Mouse (Mus musculus): ENCODE measurements around the gene Rfx8. TPM values are rescaled to one million over a fixed set of nuclear protein-coding genes. Genes with fewer than 3 reads are reported as not detected.

The Rfx8 gene
- polyA plus RNA-seq, 1 experiment from 2014 or later = 0.15 TPM

- ATAC-seq (ENCODE audit: low FRiP score) (no peak), DNase-seq (ENCODE audit: low spot score, missing footprints) (no peak)
- Histone ChIP-seq H3K4me3 (ENCODE audit: low read depth, low read length) (no peak overlapping the region), H3K9ac (ENCODE audit: low read length) (no peak overlapping the region), H3K9me3 (ENCODE audit: control insufficient read depth, low read length) (no peaks in the 10 kb centered on the region), H3K4me1 (ENCODE audit: control insufficient read depth, insufficient read depth, low read length) (peaks cover 5% of the 10 kb centered on the region; the same call in 1 of the 2 replicates), H3K27ac (ENCODE audit: low read depth, low read length) (no peak overlapping the region), H3K4me2 (no peak overlapping the region), H3K27me3 (ENCODE audit: control insufficient read depth, insufficient read depth, low read length) (no peaks in the 10 kb centered on the region), H3K36me3 (ENCODE audit: control insufficient read depth, insufficient read depth, low read length) (no peaks in the 10 kb centered on the region)
- 20% methylated on average over 5 of the region's 5 CpGs for WGBS
These were observed 84.6 kb downstream of the Rfx8 start for GRCm38 (mm10) chr1:39636196-39636595.

GRCm38 (mm10) chr1:39628606-39629005 lies 92.2 kb downstream of the Rfx8 start:
- H3K36me3 ChIP-seq (ENCODE audit: control insufficient read depth, insufficient read depth, low read length) = no peaks in the 10 kb centered on the region
- H3K4me1 ChIP-seq (ENCODE audit: control insufficient read depth, insufficient read depth, low read length) = no peaks in the 10 kb centered on the region
- H3K4me2 ChIP-seq = no peak overlapping the region
- H3K4me3 ChIP-seq (ENCODE audit: low read depth, low read length) = no peak overlapping the region
- no peaks in the 10 kb centered on the region for H3K27me3 ChIP-seq (ENCODE audit: control insufficient read depth, insufficient read depth, low read length)
- 87% methylated on average over 9 of the region's 9 CpGs for WGBS
- no peak for ATAC-seq (ENCODE audit: low FRiP score)
- no peak overlapping the region for H3K27ac ChIP-seq (ENCODE audit: low read depth, low read length)
- no peaks in the 10 kb centered on the region for H3K9me3 ChIP-seq (ENCODE audit: control insufficient read depth, low read length)
- DNase-seq (ENCODE audit: low spot score, missing footprints) = no peak
- H3K9ac ChIP-seq (ENCODE audit: low read length) = no peak overlapping the region

GRCm38 (mm10) chr1:39625491-39625890 lies 95.3 kb downstream of the Rfx8 start:
- no peak for DNase-seq (ENCODE audit: low spot score, missing footprints)
- Histone ChIP-seq H3K9ac (ENCODE audit: low read length) (no peak overlapping the region), H3K4me1 (ENCODE audit: control insufficient read depth, insufficient read depth, low read length) (no peaks in the 10 kb centered on the region), H3K27me3 (ENCODE audit: control insufficient read depth, insufficient read depth, low read length) (no peaks in the 10 kb centered on the region), H3K4me3 (ENCODE audit: low read depth, low read length) (no peak overlapping the region), H3K9me3 (ENCODE audit: control insufficient read depth, low read length) (no peaks in the 10 kb centered on the region), H3K4me2 (no peak overlapping the region), H3K36me3 (ENCODE audit: control insufficient read depth, insufficient read depth, low read length) (no peaks in the 10 kb centered on the region), H3K27ac (ENCODE audit: low read depth, low read length) (no peak overlapping the region)
- ATAC-seq (ENCODE audit: low FRiP score) = no peak
- 75% methylated on average over 3 of the region's 3 CpGs for WGBS

- WGBS = 59% methylated on average over 1 of the region's 1 CpGs
- Histone ChIP-seq H3K9ac (ENCODE audit: low read length) (no peak overlapping the region), H3K36me3 (ENCODE audit: control insufficient read depth, insufficient read depth, low read length) (no peaks in the 10 kb centered on the region), H3K9me3 (ENCODE audit: control insufficient read depth, low read length) (no peaks in the 10 kb centered on the region), H3K4me3 (ENCODE audit: low read depth, low read length) (no peak overlapping the region), H3K27ac (ENCODE audit: low read depth, low read length) (no peak overlapping the region), H3K4me2 (no peak overlapping the region), H3K27me3 (ENCODE audit: control insufficient read depth, insufficient read depth, low read length) (no peaks in the 10 kb centered on the region), H3K4me1 (ENCODE audit: control insufficient read depth, insufficient read depth, low read length) (no peaks in the 10 kb centered on the region)
- no peak for ATAC-seq (ENCODE audit: low FRiP score)
- DNase-seq (ENCODE audit: low spot score, missing footprints) = no peak
These were observed 97.1 kb downstream of the Rfx8 start for GRCm38 (mm10) chr1:39623729-39624128.

- no peak overlapping the region for H3K27ac ChIP-seq (ENCODE audit: low read depth, low read length)
- no peak overlapping the region for H3K9ac ChIP-seq (ENCODE audit: low read length)
- no peak overlapping the region for H3K4me2 ChIP-seq
- H3K36me3 ChIP-seq (ENCODE audit: control insufficient read depth, insufficient read depth, low read length) = no peaks in the 10 kb centered on the region
- no peaks in the 10 kb centered on the region for H3K4me1 ChIP-seq (ENCODE audit: control insufficient read depth, insufficient read depth, low read length)
- no peaks in the 10 kb centered on the region for H3K27me3 ChIP-seq (ENCODE audit: control insufficient read depth, insufficient read depth, low read length)
- no peaks in the 10 kb centered on the region for H3K9me3 ChIP-seq (ENCODE audit: control insufficient read depth, low read length)
- no peak overlapping the region for H3K4me3 ChIP-seq (ENCODE audit: low read depth, low read length)
- 90% methylated on average over 5 of the region's 5 CpGs for WGBS
- no peak for ATAC-seq (ENCODE audit: low FRiP score)
- no peak for DNase-seq (ENCODE audit: low spot score, missing footprints)
These were observed 97.7 kb downstream of the Rfx8 start for GRCm38 (mm10) chr1:39623106-39623505.

- no peak for ATAC-seq (ENCODE audit: low FRiP score)
- no peaks in the 10 kb centered on the region for H3K4me1 ChIP-seq (ENCODE audit: control insufficient read depth, insufficient read depth, low read length)
- DNase-seq (ENCODE audit: low spot score, missing footprints) = no peak
- H3K27me3 ChIP-seq (ENCODE audit: control insufficient read depth, insufficient read depth, low read length) = no peaks in the 10 kb centered on the region
- H3K9me3 ChIP-seq (ENCODE audit: control insufficient read depth, low read length) = no peaks in the 10 kb centered on the region
- 48% methylated on average over 8 of the region's 8 CpGs for WGBS
- H3K36me3 ChIP-seq (ENCODE audit: control insufficient read depth, insufficient read depth, low read length) = no peaks in the 10 kb centered on the region
- no peak overlapping the region for H3K4me3 ChIP-seq (ENCODE audit: low read depth, low read length)
- no peak overlapping the region for H3K4me2 ChIP-seq
- no peak overlapping the region for H3K9ac ChIP-seq (ENCODE audit: low read length)
- no peak overlapping the region for H3K27ac ChIP-seq (ENCODE audit: low read depth, low read length)
These were observed 102.3 kb downstream of the Rfx8 start for GRCm38 (mm10) chr1:39618524-39618923.

- Histone ChIP-seq H3K4me1 (ENCODE audit: control insufficient read depth, insufficient read depth, low read length) (no peaks in the 10 kb centered on the region), H3K36me3 (ENCODE audit: control insufficient read depth, insufficient read depth, low read length) (no peaks in the 10 kb centered on the region), H3K4me2 (no peak overlapping the region), H3K9ac (ENCODE audit: low read length) (no peak overlapping the region), H3K27ac (ENCODE audit: low read depth, low read length) (no peak overlapping the region), H3K27me3 (ENCODE audit: control insufficient read depth, insufficient read depth, low read length) (no peaks in the 10 kb centered on the region), H3K9me3 (ENCODE audit: control insufficient read depth, low read length) (no peaks in the 10 kb centered on the region), H3K4me3 (ENCODE audit: low read depth, low read length) (no peak overlapping the region)
- no peak for DNase-seq (ENCODE audit: low spot score, missing footprints)
- 81% methylated on average over 6 of the region's 6 CpGs for WGBS
- ATAC-seq (ENCODE audit: low FRiP score) = no peak
These were observed 105.3 kb downstream of the Rfx8 start for GRCm38 (mm10) chr1:39615526-39615925.

Other genes starting within 250 kb of the Rfx8 start
- gene Tbc1d8, start 242.2 kb downstream of the Rfx8 start, polyA plus RNA-seq (2014; fragmentation: Nextera tagmentation; extraction: Ambion mirVana) = 4.6 and 5.4 TPM in 2 replicates
- 29.9 and 33.3 TPM in 2 replicates for gene Cnot11, start 186.0 kb downstream of the Rfx8 start, polyA plus RNA-seq (2014; fragmentation: Nextera tagmentation; extraction: Ambion mirVana)
- gene Rnf149, start 143.6 kb downstream of the Rfx8 start, polyA plus RNA-seq (2014; fragmentation: Nextera tagmentation; extraction: Ambion mirVana) = 22.0 and 22.6 TPM in 2 replicates
- 0.41 and 0.82 TPM in 2 replicates for gene Creg2, start 69.5 kb downstream of the Rfx8 start, polyA plus RNA-seq (2014; fragmentation: Nextera tagmentation; extraction: Ambion mirVana)
- not detected in 2 replicates for gene Gm3646, start 84.3 kb upstream of the Rfx8 start, polyA plus RNA-seq (2014; fragmentation: Nextera tagmentation; extraction: Ambion mirVana)
- 30.7 and 33.7 TPM in 2 replicates for gene Map4k4, start 179.9 kb upstream of the Rfx8 start, polyA plus RNA-seq (2014; fragmentation: Nextera tagmentation; extraction: Ambion mirVana)

All from midbrain, embryonic 11.5 days (tissue).